Mouse (Mus musculus): ENCODE measurements around the gene Gm7073. TPM values are rescaled to one million over a fixed set of nuclear protein-coding genes. Genes with fewer than 3 reads are reported as not detected.

Gm7073 gene
- polyA plus RNA-seq, 1 experiment, result not detected

DNA sequence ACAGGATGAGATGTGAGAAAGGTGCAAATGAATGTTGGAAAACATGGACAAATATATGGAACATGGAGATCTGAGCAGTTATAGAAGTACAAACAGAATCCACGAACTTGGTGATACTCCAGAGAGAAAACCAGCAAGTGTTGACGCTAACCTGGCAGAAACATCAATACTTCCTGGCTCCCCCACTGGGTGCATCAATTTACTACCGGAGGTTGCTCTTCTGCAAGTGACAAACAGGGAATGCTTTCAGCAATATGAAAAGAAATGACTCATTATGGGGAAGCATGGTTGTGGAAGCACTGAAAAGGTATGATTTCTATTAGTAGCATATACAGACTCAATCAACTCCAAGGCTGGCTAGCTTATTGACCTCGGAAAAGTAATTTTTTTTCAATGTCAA, 144.8 kb downstream of the Gm7073 start:
- no peak for DNase-seq
- no peaks in the 10 kb centered on the region for H3K4me1 ChIP-seq (ENCODE audit: control insufficient read depth, insufficient read depth, low read length)
- WGBS, result 59% methylated on average over 4 of the region's 4 CpGs
- no peak overlapping the region for H3K4me3 ChIP-seq (replicated peaks; ENCODE audit: extremely low read depth, low read depth, low read length)
- TF ChIP-seq POLR2A (IDR thresholded peaks at IDR 0.05; ENCODE audit: borderline replicate concordance, extremely low read depth, low read depth, low read length), result no peak
- no peak for TF ChIP-seq CTCF (IDR thresholded peaks at IDR 0.05; ENCODE audit: insufficient read depth, low read length)

DNA sequence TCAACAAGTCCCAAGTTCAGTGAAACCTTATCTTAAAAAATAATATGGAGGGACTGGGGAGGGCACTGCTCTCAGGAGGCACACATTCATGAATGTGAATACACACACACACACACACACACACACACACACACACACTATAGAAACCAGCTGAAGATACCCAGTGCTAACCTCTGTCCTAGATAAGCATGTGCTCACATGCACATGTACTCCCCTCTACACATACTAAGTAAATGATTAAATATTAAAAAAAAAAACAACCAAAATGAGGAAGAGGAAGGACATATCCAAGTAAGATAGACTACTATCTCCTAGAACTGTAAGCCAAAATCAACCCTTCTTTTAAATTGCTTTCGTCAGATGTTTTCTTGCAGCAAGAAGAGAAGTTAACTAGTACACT, 152.2 kb downstream of the Gm7073 start:
- Histone ChIP-seq H3K4me3 (replicated peaks; ENCODE audit: extremely low read depth, low read depth, low read length) (no peak overlapping the region), H3K4me1 (ENCODE audit: control insufficient read depth, insufficient read depth, low read length) (no peaks in the 10 kb centered on the region)
- 85% methylated on average over 1 of the region's 1 CpGs for WGBS
- DNase-seq, result no peak
- no peak for TF ChIP-seq POLR2A (IDR thresholded peaks at IDR 0.05; ENCODE audit: borderline replicate concordance, extremely low read depth, low read depth, low read length)
- TF ChIP-seq CTCF (IDR thresholded peaks at IDR 0.05; ENCODE audit: insufficient read depth, low read length), result no peak

Other genes starting within 250 kb of the Gm7073 start
- 3.7 and 6.8 TPM in 2 replicates for gene Atp11c, start 53.4 kb upstream of the Gm7073 start, polyA plus RNA-seq (2012; rRNA removed)

All from lung, adult 2 months (tissue).